Mouse (Mus musculus): ENCODE results near the gene Hspa2. TPM values are rescaled to one million over a fixed set of nuclear protein-coding genes. Genes with fewer than 3 reads are reported as not detected.

The Hspa2 gene
- total RNA-seq (2014; rRNA removed) (10.2 and 13.6 TPM in 2 replicates), polyA plus RNA-seq (2015; fragmentation: Nextera tagmentation; extraction: Ambion mirVana) (7.6 and 8.8 TPM in 2 replicates)

GRCm38 (mm10) chr12:76403886-76404537 lies at the start of gene Hspa2:
Hspa2 (plus strand) TSS chr12:76404176.
- DNase-seq (ENCODE audit: low spot score) (peak; percentile 99), ATAC-seq (ENCODE audit: low FRiP score) (peak; percentile 97)
- Histone ChIP-seq H3K9me3 (ENCODE audit: low read length) (no peaks in the 10 kb centered on the region), H3K4me1 (ENCODE audit: insufficient read depth, low read length) (0 out of 2 replicates have a peak, but pooled peaks cover 8% of the 10 kb centered on the region), H3K4me3 (ENCODE audit: low read depth, low read length) (peak within 1 kb of the TSS; percentile 56), H3K36me3 (ENCODE audit: insufficient read depth, low read length) (no peaks in the 10 kb centered on the region), H3K27ac (ENCODE audit: low read depth, low read length) (peak within 1 kb of the TSS; percentile 48; the same call in 1 of the 2 replicates), H3K9ac (replicated peaks; ENCODE audit: low read length, poor library complexity, severe bottlenecking) (peak within 1 kb of the TSS; percentile 46; the same call in 1 of the 2 replicates), H3K4me2 (ENCODE audit: low read depth, low read length, poor library complexity, severe bottlenecking) (peak within 1 kb of the TSS; percentile 73), H3K27me3 (ENCODE audit: insufficient read depth, low read length) (peaks cover 34% of the 10 kb centered on the region)
- no peak for TF ChIP-seq CTCF (IDR thresholded peaks at IDR 0.05)
- WGBS, result under 1% methylated on average over 54 of the region's 54 CpGs

- 52% methylated on average over 1 of the region's 1 CpGs for WGBS
- Histone ChIP-seq H3K27me3 (ENCODE audit: insufficient read depth, low read length) (no peaks in the 10 kb centered on the region), H3K9ac (replicated peaks; ENCODE audit: low read length, poor library complexity, severe bottlenecking) (no peak overlapping the region), H3K4me3 (ENCODE audit: low read depth, low read length) (no peak overlapping the region), H3K4me1 (ENCODE audit: insufficient read depth, low read length) (no peaks in the 10 kb centered on the region), H3K9me3 (ENCODE audit: low read length) (no peaks in the 10 kb centered on the region), H3K4me2 (ENCODE audit: low read depth, low read length, poor library complexity, severe bottlenecking) (no peak overlapping the region), H3K36me3 (ENCODE audit: insufficient read depth, low read length) (0 out of 2 replicates have a peak, but pooled peaks cover 2% of the 10 kb centered on the region), H3K27ac (ENCODE audit: low read depth, low read length) (no peak overlapping the region)
- no peak for ATAC-seq (ENCODE audit: low FRiP score)
- DNase-seq (ENCODE audit: low spot score), result no peak
- no peak for TF ChIP-seq CTCF (IDR thresholded peaks at IDR 0.05)
Observed at GRCm38 (mm10) chr12:76360868-76361267, 43.1 kb upstream of the Hspa2 start.

GRCm38 (mm10) chr12:76361405-76362302 lies 42.3 kb upstream of the Hspa2 start:
- DNase-seq (ENCODE audit: low spot score) (no peak), ATAC-seq (ENCODE audit: low FRiP score) (no peak)
- Histone ChIP-seq H3K9me3 (ENCODE audit: low read length) (no peaks in the 10 kb centered on the region), H3K9ac (replicated peaks; ENCODE audit: low read length, poor library complexity, severe bottlenecking) (no peak overlapping the region), H3K4me1 (ENCODE audit: insufficient read depth, low read length) (no peaks in the 10 kb centered on the region), H3K27ac (ENCODE audit: low read depth, low read length) (no peak overlapping the region), H3K36me3 (ENCODE audit: insufficient read depth, low read length) (0 out of 2 replicates have a peak, but pooled peaks cover 2% of the 10 kb centered on the region), H3K27me3 (ENCODE audit: insufficient read depth, low read length) (no peaks in the 10 kb centered on the region), H3K4me2 (ENCODE audit: low read depth, low read length, poor library complexity, severe bottlenecking) (no peak overlapping the region), H3K4me3 (ENCODE audit: low read depth, low read length) (no peak overlapping the region)
- 65% methylated on average over 9 of the region's 9 CpGs for WGBS
- TF ChIP-seq CTCF (IDR thresholded peaks at IDR 0.05), result no peak

- Histone ChIP-seq H3K27ac (ENCODE audit: low read depth, low read length) (no peak overlapping the region), H3K36me3 (ENCODE audit: insufficient read depth, low read length) (0 out of 2 replicates have a peak, but pooled peaks cover 2% of the 10 kb centered on the region), H3K27me3 (ENCODE audit: insufficient read depth, low read length) (no peaks in the 10 kb centered on the region), H3K4me1 (ENCODE audit: insufficient read depth, low read length) (peaks cover under 1% of the 10 kb centered on the region; the same call in 1 of the 2 replicates), H3K4me3 (ENCODE audit: low read depth, low read length) (no peak overlapping the region), H3K4me2 (ENCODE audit: low read depth, low read length, poor library complexity, severe bottlenecking) (no peak overlapping the region), H3K9ac (replicated peaks; ENCODE audit: low read length, poor library complexity, severe bottlenecking) (no peak overlapping the region), H3K9me3 (ENCODE audit: low read length) (no peaks in the 10 kb centered on the region)
- no peak for DNase-seq (ENCODE audit: low spot score)
- TF ChIP-seq CTCF (IDR thresholded peaks at IDR 0.05), result no peak
- WGBS, result 83% methylated on average over 9 of the region's 9 CpGs
- no peak for ATAC-seq (ENCODE audit: low FRiP score)
Observed at GRCm38 (mm10) chr12:76362303-76362676, 41.7 kb upstream of the Hspa2 start.

- Histone ChIP-seq H3K27ac (ENCODE audit: low read depth, low read length) (no peak overlapping the region), H3K4me2 (ENCODE audit: low read depth, low read length, poor library complexity, severe bottlenecking) (no peak overlapping the region), H3K4me3 (ENCODE audit: low read depth, low read length) (no peak overlapping the region), H3K9ac (replicated peaks; ENCODE audit: low read length, poor library complexity, severe bottlenecking) (no peak overlapping the region), H3K9me3 (ENCODE audit: low read length) (no peaks in the 10 kb centered on the region), H3K27me3 (ENCODE audit: insufficient read depth, low read length) (no peaks in the 10 kb centered on the region), H3K36me3 (ENCODE audit: insufficient read depth, low read length) (0 out of 2 replicates have a peak, but pooled peaks cover 2% of the 10 kb centered on the region), H3K4me1 (ENCODE audit: insufficient read depth, low read length) (peaks cover 8% of the 10 kb centered on the region; the same call in 1 of the 2 replicates)
- ATAC-seq (ENCODE audit: low FRiP score) (no peak), DNase-seq (ENCODE audit: low spot score) (no peak)
- 91% methylated on average over 3 of the region's 3 CpGs for WGBS
- no peak for TF ChIP-seq CTCF (IDR thresholded peaks at IDR 0.05)
Observed at GRCm38 (mm10) chr12:76366276-76366675, 37.7 kb upstream of the Hspa2 start.
